Mouse (Mus musculus) heart, embryonic 15.5 days (tissue): ENCODE data around the gene Rpl23a. TPM values are rescaled to one million over a fixed set of nuclear protein-coding genes. Genes with fewer than 3 reads are reported as not detected.
A peak's percentile ranks its signal among the peaks of the same experiment; 100 is the strongest.
"Not testable (repeated sequence)": the region's sequence is repeated elsewhere in the genome, so short reads cannot be mapped to it uniquely, and the experiment has no call there.

Source experiments
- ATAC-seq: fragments of 200-750 bp; cut with Nextera tagmentation; replicated peaks from 2 replicates; pipeline ENCODE4 v1.8.0; 2017; ENCODE audit warnings: low read depth, moderate TSS enrichment; ENCODE audit not compliant: insufficient number of reproducible peaks, insufficient read depth, low FRiP score
- H3K27ac ChIP-seq: fragments of 300-500 bp; sonication (generic); 2 replicates; pipeline ENCODE4 v1.5.1; 2015; ENCODE audit warnings: mild to moderate bottlenecking, inconsistent platforms
- H3K27me3 ChIP-seq: fragments of 300-500 bp; sonication (generic); 2 replicates; pipeline ENCODE4 v1.6.1; 2015; ENCODE audit warnings: inconsistent platforms
- H3K36me3 ChIP-seq: fragments of 300-500 bp; sonication (generic); 2 replicates; pipeline ENCODE4 v1.6.1; 2015; ENCODE audit warnings: mild to moderate bottlenecking, inconsistent platforms
- H3K4me1 ChIP-seq: fragments of 300-500 bp; sonication (generic); replicated peaks from 2 replicates; pipeline ENCODE4 v1.6.1; 2015; ENCODE audit warnings: inconsistent platforms
- H3K4me2 ChIP-seq: fragments of 300-500 bp; sonication (generic); 2 replicates; pipeline ENCODE4 v1.6.1; 2015; ENCODE audit warnings: inconsistent platforms, mild to moderate bottlenecking, moderate library complexity
- H3K4me3 ChIP-seq: fragments of 300-500 bp; sonication (generic); 2 replicates; pipeline ENCODE4 v1.5.1; 2015; ENCODE audit warnings: mild to moderate bottlenecking, inconsistent platforms
- H3K9ac ChIP-seq: fragments of 300-500 bp; sonication (generic); 2 replicates; pipeline ENCODE4 v1.6.1; 2015; ENCODE audit warnings: mild to moderate bottlenecking, inconsistent platforms
- H3K9me3 ChIP-seq: fragments of 300-500 bp; sonication (generic); replicated peaks from 2 replicates; pipeline ENCODE4 v1.6.1; 2016; ENCODE audit warnings: inconsistent platforms
- WGBS: fragments of 180-500 bp; shearing (Covaris S2); methylation state at CpG from one replicate; pipeline ENCODE4 v1.1.7; 2015; ENCODE audit warnings: mixed read lengths; 5-methylcytosine and 5-hydroxymethylcytosine counted together
- polyA plus RNA-seq: library from polyadenylated mRNA; unstranded; fragments of >200 nt; fragmentation: Nextera tagmentation; extraction: Ambion mirVana; gene quantifications from 2 replicates; pipeline ENCODE4 v1.2.1, GENCODE M21; 2015

Rpl23a gene
- polyA plus RNA-seq, 1 experiment from 2014 or later: 816 TPM

GRCm38 (mm10) chr11:78202372-78202771 lies 19.0 kb upstream of the Rpl23a start:
- Histone ChIP-seq H3K27me3 (no peaks in the 10 kb centered on the region), H3K27ac (no peak overlapping the region), H3K9ac (no peak overlapping the region), H3K9me3 (no peaks in the 10 kb centered on the region), H3K4me2 (no peak overlapping the region), H3K4me1 (no peaks in the 10 kb centered on the region), H3K4me3 (no peak overlapping the region), H3K36me3 (peaks cover 26% of the 10 kb centered on the region)
- ATAC-seq: no peak
- WGBS: 91% methylated on average over 3 of the region's 3 CpGs

GRCm38 (mm10) chr11:78195101-78195863 lies 11.9 kb upstream of the Rpl23a start:
- 50% methylated on average over 23 of the region's 23 CpGs for WGBS
- Histone ChIP-seq H3K9me3 (no peaks in the 10 kb centered on the region), H3K9ac (peak overlapping the region; percentile 58), H3K27ac (peak overlapping the region; percentile 41; the same call in 1 of the 2 replicates), H3K4me3 (peak overlapping the region; percentile 63), H3K27me3 (no peaks in the 10 kb centered on the region), H3K4me2 (peak overlapping the region; percentile 89), H3K4me1 (peaks cover 18% of the 10 kb centered on the region), H3K36me3 (peaks cover 24% of the 10 kb centered on the region)
- no peak for ATAC-seq

DNA sequence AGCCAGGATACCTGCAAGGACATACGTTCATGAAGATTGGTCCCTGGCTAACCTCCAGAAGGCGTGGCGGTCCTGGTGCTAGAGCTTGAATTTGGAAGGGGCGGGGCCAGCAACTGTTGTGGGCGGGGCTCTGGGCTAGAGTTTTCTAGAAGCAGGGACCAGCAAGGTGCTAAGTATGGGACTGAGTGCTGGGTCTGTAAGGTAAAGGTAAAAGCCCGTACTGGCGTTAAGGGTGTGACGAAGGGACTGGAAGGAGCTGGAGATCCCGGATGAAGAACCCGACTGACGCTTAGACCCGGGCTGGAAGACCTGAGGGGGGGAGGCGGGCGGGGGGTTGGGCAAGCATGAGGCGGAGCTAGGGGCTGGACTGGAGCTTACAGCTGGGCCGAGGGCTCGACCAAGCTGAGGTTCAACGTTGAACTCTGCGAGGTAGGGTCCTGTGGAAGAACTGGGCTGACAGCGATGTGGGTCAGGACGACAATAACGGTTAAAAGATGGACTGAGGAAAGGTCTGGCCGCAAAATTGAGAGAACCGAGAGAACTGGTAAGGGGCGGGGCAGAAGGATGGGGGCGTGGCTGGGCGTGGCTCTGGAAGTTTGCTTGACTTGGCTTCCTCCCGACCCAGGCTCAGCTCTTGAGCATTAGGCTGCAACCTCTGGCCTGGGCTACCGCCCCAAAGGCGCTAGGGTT lies 11.2 kb upstream of the Rpl23a start:
- Histone ChIP-seq H3K9ac (peak overlapping the region; percentile 58), H3K4me2 (peak overlapping the region; percentile 89), H3K9me3 (no peaks in the 10 kb centered on the region), H3K27ac (peak overlapping the region; percentile 41; the same call in 1 of the 2 replicates), H3K36me3 (peaks cover 24% of the 10 kb centered on the region), H3K4me3 (peak overlapping the region; percentile 63), H3K27me3 (no peaks in the 10 kb centered on the region), H3K4me1 (peaks cover 24% of the 10 kb centered on the region)
- 4% methylated on average over 30 of the region's 30 CpGs for WGBS
- ATAC-seq: peak; percentile 72

- 45% methylated on average over 1 of the region's 1 CpGs for WGBS
These were observed 9.7 kb upstream of the Rpl23a start, which contains the start of gene Proca1 for GRCm38 (mm10) chr11:78193113-78193512. Gene Proca1 (plus strand): TSS chr11:78193392.

GRCm38 (mm10) chr11:78190041-78190440 lies 6.7 kb upstream of the Rpl23a start:
- Histone ChIP-seq H3K36me3 (peaks cover 24% of the 10 kb centered on the region), H3K4me1 (peaks cover 26% of the 10 kb centered on the region), H3K4me3 (peak overlapping the region; percentile 60; the same call in 1 of the 2 replicates), H3K27ac (peak overlapping the region; percentile 97), H3K4me2 (peak overlapping the region; percentile 81), H3K9me3 (no peaks in the 10 kb centered on the region), H3K9ac (no peak overlapping the region), H3K27me3 (no peaks in the 10 kb centered on the region)
- 67% methylated on average over 6 of the region's 6 CpGs for WGBS
- no peak for ATAC-seq

More at GRCm38 (mm10) chr11:78193113-78193512, 9.7 kb upstream of the Rpl23a start, which contains the start of gene Proca1:
- H3K4me3 ChIP-seq: peak within 1 kb of the TSS; percentile 63
- peaks cover 33% of the 10 kb centered on the region for H3K4me1 ChIP-seq
- H3K9me3 ChIP-seq: no peaks in the 10 kb centered on the region
- H3K27ac ChIP-seq: no peak within 1 kb of the TSS
- no peak for ATAC-seq
- no peak within 1 kb of the TSS for H3K9ac ChIP-seq
- peak within 1 kb of the TSS; percentile 89 for H3K4me2 ChIP-seq
- no peaks in the 10 kb centered on the region for H3K27me3 ChIP-seq
- peaks cover 24% of the 10 kb centered on the region for H3K36me3 ChIP-seq

- H3K27ac ChIP-seq: peak overlapping the region; percentile 97
- H3K27me3 ChIP-seq: no peaks in the 10 kb centered on the region
- WGBS: under 1% methylated on average over 42 of the region's 42 CpGs
- H3K36me3 ChIP-seq: peaks cover 24% of the 10 kb centered on the region
- peaks cover 21% of the 10 kb centered on the region for H3K4me1 ChIP-seq
- H3K9ac ChIP-seq: peak overlapping the region; percentile 80
- ATAC-seq: peak; percentile 83
- H3K4me2 ChIP-seq: peak overlapping the region; percentile 81
- H3K9me3 ChIP-seq: no peaks in the 10 kb centered on the region
- peak overlapping the region; percentile 60 for H3K4me3 ChIP-seq
These were observed 6.1 kb upstream of the Rpl23a start for GRCm38 (mm10) chr11:78189234-78190040.

GRCm38 (mm10) chr11:78188331-78189233 lies 5.2 kb upstream of the Rpl23a start, which contains the start of gene Rab34:
Gene Rab34 (plus strand): TSS chr11:78188430.
- H3K9ac ChIP-seq: peak within 1 kb of the TSS; percentile 80
- H3K27me3 ChIP-seq: no peaks in the 10 kb centered on the region
- peaks cover 21% of the 10 kb centered on the region for H3K4me1 ChIP-seq
- ATAC-seq: peak; percentile 82
- no peaks in the 10 kb centered on the region for H3K9me3 ChIP-seq
- peak within 1 kb of the TSS; percentile 97 for H3K27ac ChIP-seq
- WGBS: under 1% methylated on average over 80 of the region's 80 CpGs
- peak within 1 kb of the TSS; percentile 81 for H3K4me2 ChIP-seq
- peaks cover 24% of the 10 kb centered on the region for H3K36me3 ChIP-seq
- peak within 1 kb of the TSS; percentile 60 for H3K4me3 ChIP-seq

DNA sequence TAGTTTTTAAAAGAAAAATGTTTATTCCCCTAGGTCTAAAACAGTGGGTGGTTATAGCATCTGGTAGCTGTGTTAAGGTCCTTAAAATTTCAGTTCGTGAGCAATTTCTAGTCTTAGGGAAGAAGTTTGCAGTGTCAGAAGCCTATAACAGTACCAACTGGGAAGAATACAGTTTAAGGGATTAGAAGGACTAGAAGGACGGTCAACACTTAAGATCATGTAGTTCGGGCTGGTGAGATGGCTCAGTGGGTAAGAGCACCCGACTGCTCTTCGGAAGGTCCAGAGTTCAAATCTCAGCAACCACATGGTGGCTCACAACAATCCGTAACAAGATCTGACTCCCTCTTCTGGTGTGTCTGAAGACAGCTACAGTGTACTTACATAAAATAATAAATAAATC lies 1.3 kb upstream of the Rpl23a start:
- H3K36me3 ChIP-seq: peaks cover 26% of the 10 kb centered on the region
- 92% methylated on average over 6 of the region's 6 CpGs for WGBS
- not testable (repeated sequence) for H3K4me3 ChIP-seq

DNA sequence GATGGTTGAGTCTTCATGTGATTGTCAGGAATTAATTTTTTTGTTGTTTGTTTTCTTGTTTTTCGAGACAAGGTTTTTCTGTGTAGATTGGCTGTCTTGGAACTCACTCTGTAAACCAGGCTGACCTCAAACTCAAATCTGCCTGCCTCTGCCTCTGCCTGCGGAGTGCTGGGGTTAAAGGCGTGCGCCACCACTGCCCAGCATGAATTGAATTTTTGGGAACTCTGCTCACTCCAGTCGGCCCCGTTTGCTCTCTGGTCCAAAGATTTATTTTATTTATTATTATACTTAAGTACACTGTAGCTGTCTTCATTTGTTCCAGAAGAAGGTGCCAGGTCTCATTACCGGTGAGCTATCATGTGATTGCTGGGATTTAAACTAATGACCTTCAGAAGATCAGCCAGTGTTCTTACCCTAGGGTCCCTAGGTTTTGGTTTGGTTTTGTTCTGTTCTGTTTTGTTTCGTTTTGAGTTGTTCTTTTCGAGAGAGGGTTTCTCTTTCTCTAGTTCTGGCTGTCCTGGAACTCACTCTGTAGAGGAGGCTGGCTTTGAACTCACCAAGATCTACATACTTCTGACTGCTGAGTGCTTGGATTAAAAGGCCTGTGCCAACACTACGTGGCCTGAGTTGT lies 615 bp upstream of the Rpl23a start:
- H3K4me2 ChIP-seq: peak overlapping the region; percentile 61
- 49% methylated on average over 10 of the region's 10 CpGs for whole genome bisulfite sequencing
- H3K9me3 ChIP-seq: no peaks in the 10 kb centered on the region
- no peak overlapping the region for H3K9ac ChIP-seq
- peak overlapping the region; percentile 90 for H3K4me3 ChIP-seq
- H3K4me1 ChIP-seq: peaks cover 38% of the 10 kb centered on the region
- peaks cover 29% of the 10 kb centered on the region for H3K36me3 ChIP-seq
- no peaks in the 10 kb centered on the region for H3K27me3 ChIP-seq
- peak overlapping the region; percentile 92 for H3K27ac ChIP-seq
- no peak for ATAC-seq

More for the DNA sequence above, 1.3 kb upstream of the Rpl23a start:
- H3K27me3 ChIP-seq, H3K9ac ChIP-seq, H3K4me2 ChIP-seq, H3K9me3 ChIP-seq, H3K27ac ChIP-seq, ATAC-seq: not testable (repeated sequence)
- H3K4me1 ChIP-seq: peaks cover 38% of the 10 kb centered on the region

DNA sequence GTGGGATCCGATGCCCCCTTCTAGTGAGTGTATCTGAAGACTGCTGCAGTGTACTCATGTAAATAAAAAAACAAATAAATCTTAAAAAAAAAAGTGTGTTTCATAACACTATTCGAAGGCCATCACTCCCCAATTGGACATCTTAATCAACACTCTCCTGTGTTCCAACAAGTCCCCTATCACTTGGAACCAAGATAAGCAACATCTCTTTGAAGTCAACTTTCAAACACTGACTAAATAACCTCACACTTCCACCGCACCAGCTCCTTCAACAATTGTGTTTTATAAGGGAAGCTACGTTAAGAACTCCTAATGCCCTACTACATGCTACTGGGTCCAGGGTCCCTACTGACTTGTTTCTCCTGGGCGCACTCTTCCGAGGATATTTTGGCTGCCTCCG lies 934 bp downstream of the Rpl23a start:
- WGBS: under 1% methylated on average over 7 of the region's 7 CpGs
- H3K9ac ChIP-seq: peak overlapping the region; percentile 96
- no peak for ATAC-seq
- H3K4me2 ChIP-seq: peak overlapping the region; percentile 63
- peak overlapping the region; percentile 92 for H3K27ac ChIP-seq
- peaks cover 29% of the 10 kb centered on the region for H3K36me3 ChIP-seq
- H3K9me3 ChIP-seq: no peaks in the 10 kb centered on the region
- H3K27me3 ChIP-seq: no peaks in the 10 kb centered on the region
- peak overlapping the region; percentile 90 for H3K4me3 ChIP-seq
- peaks cover 39% of the 10 kb centered on the region for H3K4me1 ChIP-seq
